Mouse (Mus musculus) small intestine, adult 2 months (tissue): ENCODE results near the gene Cfap299. TPM values are rescaled to one million over a fixed set of nuclear protein-coding genes. Genes with fewer than 3 reads are reported as not detected.
A peak's percentile ranks its signal among the peaks of the same experiment; 100 is the strongest.
"Not testable (repeated sequence)": the region's sequence is repeated elsewhere in the genome, so short reads cannot be mapped to it uniquely, and the experiment has no call there.

ENCODE experiments used
- H3K27ac ChIP-seq: fragments of 200-500 bp; 2 replicates; pipeline ENCODE4 v1.5.1; 2012; ENCODE audit warnings: low read depth, low read length, control low read depth, inconsistent platforms; ENCODE audit not compliant: insufficient read depth
- H3K27me3 ChIP-seq: fragments of 200-500 bp; 2 replicates; pipeline ENCODE4 v1.6.1; 2012; ENCODE audit warnings: mild to moderate bottlenecking, moderate library complexity, low read length, inconsistent platforms; ENCODE audit not compliant: control insufficient read depth, insufficient read depth
- H3K36me3 ChIP-seq: fragments of 200-500 bp; 2 replicates; pipeline ENCODE4 v1.6.1; 2012; ENCODE audit warnings: mild to moderate bottlenecking, low read length, control low read depth, inconsistent platforms; ENCODE audit not compliant: control insufficient read depth, insufficient read depth
- H3K4me1 ChIP-seq: fragments of 200-500 bp; 2 replicates; pipeline ENCODE4 v1.6.1; 2012; ENCODE audit warnings: low read length, inconsistent platforms, mixed read lengths; ENCODE audit not compliant: control insufficient read depth, insufficient read depth, insufficient read length
- H3K4me3 ChIP-seq: fragments of 200-500 bp; 2 replicates; pipeline ENCODE4 v1.5.1; 2012; ENCODE audit warnings: low read depth, mild to moderate bottlenecking, control low read depth, inconsistent platforms, low read length, moderate library complexity
- CTCF ChIP-seq: fragments of 200-500 bp; IDR thresholded peaks from 2 replicates; pipeline ENCODE4 v1.5.1; 2012; ENCODE audit warnings: low read depth, mild to moderate bottlenecking, control low read depth, inconsistent platforms, low read length, moderate library complexity, mixed read lengths; ENCODE audit not compliant: insufficient replicate concordance, insufficient read length; ENCODE audit errors: extremely low read depth
- POLR2A ChIP-seq: fragments of 200-500 bp; IDR thresholded peaks from 2 replicates; pipeline ENCODE4 v1.6.1; 2012; ENCODE audit warnings: low read depth, mild to moderate bottlenecking, control low read depth, inconsistent platforms, low read length, moderate library complexity
- WGBS: fragments of 180-500 bp; shearing (Covaris S2); methylation state at CpG from one replicate; pipeline ENCODE4 v1.1.7; 2018; 5-methylcytosine and 5-hydroxymethylcytosine counted together
- polyA plus RNA-seq: library from polyadenylated mRNA; depleted of rRNA; stranded (reverse); fragments of >200 nt; gene quantifications from 2 replicates; pipeline ENCODE4 v1.2.3, GENCODE M21; 2012

Cfap299 gene
- polyA plus RNA-seq, 1 experiment = not detected

DNA sequence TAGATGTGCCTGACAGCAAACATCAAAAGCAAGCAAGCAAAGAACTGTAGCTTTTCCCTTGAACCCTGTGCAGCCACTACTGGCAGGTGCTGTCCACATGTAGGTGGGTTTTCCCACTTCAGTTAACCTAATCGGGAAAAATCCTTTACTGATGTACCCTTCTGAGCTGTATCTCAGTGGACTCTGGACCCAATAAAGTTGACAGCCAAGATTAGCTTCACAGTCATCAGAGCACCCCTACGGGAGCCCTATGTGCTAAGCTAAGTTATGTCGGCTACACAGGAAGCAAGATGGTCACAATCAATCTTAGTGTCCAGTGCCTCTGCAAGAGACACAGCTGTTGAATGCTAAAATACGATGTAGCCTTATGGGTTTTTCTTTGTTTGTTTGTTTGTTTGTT lies 29.0 kb upstream of the Cfap299 start:
- Histone ChIP-seq H3K4me1 (peaks cover 2% of the 10 kb centered on the region; the same call in 1 of the 2 replicates), H3K27ac (no peak overlapping the region), H3K4me3 (no peak overlapping the region), H3K27me3 (no peaks in the 10 kb centered on the region), H3K36me3 (no peaks in the 10 kb centered on the region)
- 18% methylated on average over 4 of the region's 4 CpGs for WGBS
- TF ChIP-seq POLR2A = no peak
- TF ChIP-seq CTCF = no peak

GRCm38 (mm10) chr5:98305673-98306072 lies 23.4 kb upstream of the Cfap299 start:
- TF ChIP-seq POLR2A (no peak), CTCF (no peak)
- no peak overlapping the region for H3K27ac ChIP-seq
- no peaks in the 10 kb centered on the region for H3K4me1 ChIP-seq
- H3K27me3 ChIP-seq = no peaks in the 10 kb centered on the region
- H3K36me3 ChIP-seq = no peaks in the 10 kb centered on the region
- no peak overlapping the region for H3K4me3 ChIP-seq
- WGBS = 27% methylated on average over 4 of the region's 4 CpGs

GRCm38 (mm10) chr5:98306528-98306927 lies 22.6 kb upstream of the Cfap299 start:
- H3K27me3 ChIP-seq = no peaks in the 10 kb centered on the region
- 45% methylated on average over 9 of the region's 9 CpGs for WGBS
- no peaks in the 10 kb centered on the region for H3K36me3 ChIP-seq
- H3K4me1 ChIP-seq = no peaks in the 10 kb centered on the region
- TF ChIP-seq CTCF (no peak), POLR2A (no peak)
- H3K4me3 ChIP-seq = no peak overlapping the region
- H3K27ac ChIP-seq = no peak overlapping the region

GRCm38 (mm10) chr5:98326625-98327024 lies 2.5 kb upstream of the Cfap299 start:
- Histone ChIP-seq H3K27me3 (no peaks in the 10 kb centered on the region), H3K4me3 (no peak overlapping the region), H3K27ac (no peak overlapping the region), H3K36me3 (no peaks in the 10 kb centered on the region), H3K4me1 (peaks cover 2% of the 10 kb centered on the region; the same call in 1 of the 2 replicates)
- TF ChIP-seq POLR2A (no peak), CTCF (no peak)
- 83% methylated on average over 2 of the region's 2 CpGs for WGBS

DNA sequence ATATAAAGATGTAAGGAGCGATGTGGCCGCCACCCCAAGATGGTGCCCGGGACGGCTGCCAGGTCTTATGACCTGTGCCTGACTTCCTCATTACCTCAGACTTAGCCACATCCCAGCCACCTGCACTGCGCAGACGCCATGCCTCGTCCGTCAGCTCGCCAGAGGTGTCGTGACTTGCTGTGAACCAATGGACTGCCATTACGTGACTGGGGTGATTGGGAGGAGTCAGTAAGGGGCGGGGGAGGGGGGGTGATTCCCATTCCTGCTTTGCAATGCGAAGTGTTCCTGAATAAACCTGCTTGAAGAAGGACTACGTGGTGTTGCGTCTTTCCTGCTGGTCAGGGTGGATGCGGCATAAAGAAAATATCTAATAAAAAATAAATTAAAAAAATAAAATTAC lies 14.6 kb downstream of the Cfap299 start:
- not testable (repeated sequence) for H3K27me3 ChIP-seq, H3K36me3 ChIP-seq, H3K4me1 ChIP-seq, H3K4me3 ChIP-seq, H3K27ac ChIP-seq
- 75% methylated on average over 16 of the region's 16 CpGs for WGBS

DNA sequence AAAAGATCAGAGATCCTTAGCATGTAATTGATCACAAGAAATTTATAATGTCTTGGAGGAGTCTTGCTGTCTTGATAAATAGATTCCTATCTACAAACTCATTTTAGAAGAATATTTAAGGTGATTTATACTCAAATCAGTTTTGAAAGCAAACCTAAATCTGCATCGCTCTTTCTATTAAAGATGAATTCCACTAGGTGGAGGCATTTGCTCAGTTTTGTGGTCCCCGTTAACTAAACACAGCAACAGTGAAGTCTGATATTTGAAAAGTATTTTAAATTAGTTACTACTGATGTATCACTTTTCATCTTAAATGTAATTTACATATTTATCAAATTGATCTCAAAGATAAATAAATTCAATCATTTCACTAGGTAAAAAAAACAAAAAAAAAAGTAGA lies 15.5 kb downstream of the Cfap299 start:
- WGBS = 42% methylated on average over 2 of the region's 2 CpGs
- no peaks in the 10 kb centered on the region for H3K4me1 ChIP-seq
- TF ChIP-seq CTCF (no peak), POLR2A (no peak)
- H3K27ac ChIP-seq = no peak overlapping the region
- H3K27me3 ChIP-seq = no peaks in the 10 kb centered on the region
- H3K36me3 ChIP-seq = no peaks in the 10 kb centered on the region
- H3K4me3 ChIP-seq = no peak overlapping the region

- no peak overlapping the region for H3K4me3 ChIP-seq
- no peaks in the 10 kb centered on the region for H3K36me3 ChIP-seq
- TF ChIP-seq POLR2A (no peak), CTCF (no peak)
- no peaks in the 10 kb centered on the region for H3K27me3 ChIP-seq
- no peak overlapping the region for H3K27ac ChIP-seq
- H3K4me1 ChIP-seq = no peaks in the 10 kb centered on the region
- WGBS = 60% methylated on average over 7 of the region's 7 CpGs
These were observed 17.0 kb downstream of the Cfap299 start for GRCm38 (mm10) chr5:98346067-98346466.

DNA sequence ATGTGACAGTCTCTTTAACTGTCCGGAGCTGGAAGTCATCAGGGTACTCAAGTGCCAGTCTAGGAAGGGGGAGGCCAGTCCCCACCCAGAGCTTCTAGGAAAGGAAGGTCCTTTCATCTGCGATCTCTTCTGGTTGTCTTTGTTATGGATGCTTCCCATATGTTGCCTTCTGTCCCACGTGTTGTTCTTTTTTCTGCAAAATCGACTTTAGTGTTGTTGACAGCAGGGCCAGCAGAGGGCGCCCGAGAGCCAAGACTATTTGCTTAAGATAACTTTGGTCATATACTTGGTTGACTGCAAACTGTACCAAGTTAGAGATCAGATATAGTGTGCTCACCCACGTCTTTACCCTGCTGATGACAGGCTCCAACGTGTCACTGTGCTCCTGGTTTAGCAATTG lies 19.5 kb downstream of the Cfap299 start:
- no peaks in the 10 kb centered on the region for H3K36me3 ChIP-seq
- no peak overlapping the region for H3K4me3 ChIP-seq
- WGBS = 11% methylated on average over 8 of the region's 8 CpGs
- no peaks in the 10 kb centered on the region for H3K4me1 ChIP-seq
- TF ChIP-seq CTCF = peak; percentile 93; the same call in 1 of the 2 replicates
- no peak for TF ChIP-seq POLR2A
- H3K27ac ChIP-seq = no peak overlapping the region
- no peaks in the 10 kb centered on the region for H3K27me3 ChIP-seq
